ENCODE assay signal across 12 mouse cellular contexts in the genomic region with DNA sequence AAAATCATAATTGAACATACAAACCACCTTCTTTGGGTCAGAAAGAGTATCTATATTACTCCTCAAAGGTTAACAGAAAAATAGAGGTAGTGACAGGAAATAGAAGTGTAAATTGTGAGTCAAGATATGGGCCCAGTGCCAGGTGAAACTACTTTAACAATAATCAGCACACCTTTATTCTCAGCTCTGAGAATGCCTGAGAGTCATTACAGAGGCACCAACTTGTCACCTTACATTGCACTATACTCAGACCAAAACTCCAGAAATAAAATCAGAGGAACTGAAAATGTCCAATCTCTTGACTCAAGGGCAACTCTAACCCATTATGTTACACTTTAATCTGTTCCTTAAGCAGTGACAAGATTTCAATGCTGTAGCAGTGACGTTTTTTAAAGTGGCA.
"Had no signal": no experiment of that assay in that cellular context is flagged by ENCODE, and none has a peak within 500 bp of the region (broad histone marks: within the 10 kb centered on the region; RNA-seq: fewer than 3 reads in every experiment).

No protein-coding gene starts in this region.

- DNase-seq: kidney, postnatal 10 days; lung, embryonic 14.5 days; midbrain, embryonic 14.5 days; right cerebral cortex, adult 18-20 months; right cerebral cortex, postnatal 25 days; thymus, adult 18-20 months; thymus, postnatal 14 days had no signal

- H3K27me3 ChIP-seq: limb, embryonic 15.5 days; liver, embryonic 12.5 days; neural tube, embryonic 15.5 days had no signal

- H3K4me1 ChIP-seq: limb, embryonic 15.5 days; neural tube, embryonic 15.5 days had no signal

- H3K4me2 ChIP-seq: limb, embryonic 15.5 days; liver, embryonic 12.5 days; lung, embryonic 14.5 days; neural tube, embryonic 15.5 days had no signal

- ATAC-seq: liver, embryonic 12.5 days had no signal

- H3K36me3 ChIP-seq: limb, embryonic 15.5 days; liver, embryonic 12.5 days; midbrain, embryonic 10.5 days; neural tube, embryonic 15.5 days had no signal

- H3K9me3 ChIP-seq: limb, embryonic 15.5 days; liver, embryonic 12.5 days; midbrain, embryonic 10.5 days; neural tube, embryonic 15.5 days had no signal

- H3K27ac ChIP-seq: limb, embryonic 15.5 days; liver, embryonic 12.5 days; midbrain, embryonic 10.5 days; neural tube, embryonic 15.5 days had no signal

- H3K4me3 ChIP-seq: limb, embryonic 15.5 days; liver, embryonic 12.5 days; midbrain, embryonic 10.5 days; myocyte; neural tube, embryonic 15.5 days had no signal

- H3K9ac ChIP-seq: limb, embryonic 15.5 days; liver, embryonic 12.5 days; lung, embryonic 14.5 days; neural tube, embryonic 15.5 days had no signal
